In the genomic region with DNA sequence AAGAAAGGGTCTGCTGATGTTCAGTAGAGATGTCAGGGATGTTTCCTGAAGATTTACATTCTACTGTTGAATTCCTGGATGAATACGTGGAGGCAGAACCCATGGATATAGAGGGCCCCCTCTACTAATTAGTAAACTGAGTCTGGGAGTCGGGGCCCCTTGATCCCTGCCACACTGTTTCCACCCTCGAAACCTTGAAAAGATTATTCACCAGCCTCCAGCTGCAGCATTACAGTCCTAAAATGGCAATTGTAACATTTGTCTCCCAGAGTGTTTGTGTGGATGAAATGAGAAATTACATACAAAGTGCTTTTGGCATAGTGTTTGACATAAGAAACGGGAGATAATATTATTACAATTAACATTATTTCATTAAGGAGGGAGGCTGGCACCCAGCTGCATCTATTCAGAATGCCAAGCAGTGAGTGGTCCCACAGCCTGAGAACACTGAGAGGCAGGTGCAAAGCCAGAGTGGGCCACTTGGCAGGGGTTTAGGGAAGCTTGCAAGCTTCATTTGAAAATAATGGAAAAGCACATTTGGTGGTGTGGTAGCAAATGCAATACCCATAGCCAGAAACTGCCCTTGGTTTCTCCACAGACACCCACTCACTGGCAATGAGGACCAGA, we compare ENCODE assay signal across 24 mouse cellular contexts.
"Had no signal": no experiment of that assay in that cellular context is flagged by ENCODE, and none has a peak within 500 bp of the region (broad histone marks: within the 10 kb centered on the region; RNA-seq: fewer than 3 reads in every experiment).

No protein-coding gene starts in this region.

- ATAC-seq: liver, postnatal 0 days; midbrain, embryonic 13.5 days; midbrain, embryonic 16.5 days had no signal

- H3K27me3 ChIP-seq: limb, embryonic 12.5 days; limb, embryonic 15.5 days; lung, embryonic 15.5 days; megakaryocyte, embryonic 14.5 days; midbrain, embryonic 13.5 days; neural tube, embryonic 13.5 days; stomach, embryonic 15.5 days had no signal

- H3K4me2 ChIP-seq: limb, embryonic 12.5 days; limb, embryonic 15.5 days; liver, embryonic 11.5 days; lung, embryonic 15.5 days; midbrain, embryonic 13.5 days; neural tube, embryonic 13.5 days; stomach, embryonic 15.5 days had no signal

- H3K4me1 ChIP-seq: lung, embryonic 15.5 days; megakaryocyte, embryonic 14.5 days; midbrain, embryonic 10.5 days; midbrain, embryonic 13.5 days; neural tube, embryonic 13.5 days; stomach, embryonic 15.5 days had no signal

- H3K9ac ChIP-seq: limb, embryonic 12.5 days; limb, embryonic 15.5 days; liver, embryonic 14.5 days; liver, postnatal 0 days; lung, embryonic 15.5 days; midbrain, embryonic 13.5 days; neural tube, embryonic 13.5 days; stomach, embryonic 15.5 days had no signal

- H3K9me3 ChIP-seq: limb, embryonic 12.5 days; limb, embryonic 15.5 days; lung, embryonic 15.5 days; midbrain, embryonic 10.5 days; midbrain, embryonic 13.5 days; neural tube, embryonic 13.5 days; stomach, embryonic 15.5 days had no signal

- H3K36me3 ChIP-seq: limb, embryonic 12.5 days; limb, embryonic 15.5 days; lung, embryonic 15.5 days; midbrain, embryonic 10.5 days; midbrain, embryonic 13.5 days; neural tube, embryonic 13.5 days; stomach, embryonic 15.5 days had no signal

- H3K27ac ChIP-seq: kidney, postnatal 0 days; layer of hippocampus, adult 2 months; limb, embryonic 12.5 days; limb, embryonic 15.5 days; liver, embryonic 14.5 days; lung, embryonic 15.5 days; midbrain, embryonic 10.5 days; midbrain, embryonic 13.5 days; neural tube, embryonic 13.5 days; stomach, embryonic 15.5 days had no signal

- H3K4me3 ChIP-seq: layer of hippocampus, adult 2 months; limb, embryonic 12.5 days; limb, embryonic 15.5 days; lung, embryonic 15.5 days; megakaryocyte, embryonic 14.5 days; midbrain, embryonic 10.5 days; midbrain, embryonic 13.5 days; myocyte; neural tube, embryonic 13.5 days; stomach, embryonic 15.5 days had no signal

- DNase-seq: kidney, adult 9 months; kidney, postnatal 25 days; layer of hippocampus, adult 9-11 months; liver, postnatal 0 days; lung, postnatal 10 days; lung, postnatal 36 days; retina, postnatal 1 day; right cerebral cortex, postnatal 25 days; spleen, adult 18-20 months; thymus, postnatal 25 days had no signal
